Mouse (Mus musculus) hindbrain, embryonic 15.5 days (tissue): Measurements from ENCODE around the gene Hba-a2. TPM values are rescaled to one million over a fixed set of nuclear protein-coding genes. Genes with fewer than 3 reads are reported as not detected.

Experiments used
- ATAC-seq: fragments of 200-750 bp; cut with Nextera tagmentation; 2 replicates; pipeline ENCODE4 v1.8.0; 2017; ENCODE audit warnings: low read depth, moderate number of reproducible peaks, moderate TSS enrichment; ENCODE audit not compliant: low FRiP score
- H3K27ac ChIP-seq: fragments of 300-500 bp; sonication (generic); replicated peaks from 2 replicates; pipeline ENCODE4 v1.5.1; 2015; ENCODE audit warnings: mild to moderate bottlenecking, inconsistent platforms
- H3K27me3 ChIP-seq: fragments of 300-500 bp; sonication (generic); 2 replicates; pipeline ENCODE4 v1.6.1; 2015; ENCODE audit warnings: control low read depth, inconsistent platforms
- H3K36me3 ChIP-seq: fragments of 300-500 bp; sonication (generic); 2 replicates; pipeline ENCODE4 v1.6.1; 2015; ENCODE audit warnings: control low read depth, inconsistent platforms
- H3K4me1 ChIP-seq: fragments of 300-500 bp; sonication (generic); replicated peaks from 2 replicates; pipeline ENCODE4 v1.6.1; 2015; ENCODE audit warnings: control low read depth, inconsistent platforms
- H3K4me2 ChIP-seq: fragments of 300-500 bp; sonication (generic); 2 replicates; pipeline ENCODE4 v1.6.1; 2015; ENCODE audit warnings: moderate library complexity, mild to moderate bottlenecking, inconsistent platforms
- H3K4me3 ChIP-seq: fragments of 300-500 bp; sonication (generic); 2 replicates; pipeline ENCODE4 v1.5.1; 2015; ENCODE audit warnings: mild to moderate bottlenecking, inconsistent platforms
- H3K9ac ChIP-seq: fragments of 300-500 bp; sonication (generic); 2 replicates; pipeline ENCODE4 v1.6.1; 2015; ENCODE audit warnings: inconsistent platforms
- H3K9me3 ChIP-seq: fragments of 300-500 bp; sonication (generic); 2 replicates; pipeline ENCODE4 v1.6.1; 2016; ENCODE audit warnings: control low read depth, inconsistent platforms
- WGBS: fragments of 180-500 bp; shearing (Covaris S2); methylation state at CpG from one replicate; pipeline ENCODE4 v1.1.7; 2015; 5-methylcytosine and 5-hydroxymethylcytosine counted together
- polyA plus RNA-seq: library from polyadenylated mRNA; unstranded; fragments of >200 nt; fragmentation: Nextera tagmentation; extraction: Ambion mirVana; gene quantifications from 2 replicates; pipeline ENCODE4 v1.2.1, GENCODE M21; 2015

The Hba-a2 gene
- polyA plus RNA-seq, 1 experiment from 2014 or later: 6,860 TPM

GRCm38 (mm10) chr11:32301506-32301905 lies 5.2 kb downstream of the Hba-a2 start:
- no peaks in the 10 kb centered on the region for H3K9me3 ChIP-seq
- H3K4me3 ChIP-seq: no peak overlapping the region
- H3K36me3 ChIP-seq: no peaks in the 10 kb centered on the region
- no peaks in the 10 kb centered on the region for H3K4me1 ChIP-seq
- H3K4me2 ChIP-seq: no peak overlapping the region
- no peak overlapping the region for H3K27ac ChIP-seq
- no peak for ATAC-seq
- H3K27me3 ChIP-seq: no peaks in the 10 kb centered on the region
- no peak overlapping the region for H3K9ac ChIP-seq
- 85% methylated on average over 1 of the region's 1 CpGs for WGBS

- peak overlapping the region; percentile 39; the same call in 1 of the 2 replicates for H3K27ac ChIP-seq
These were observed 6.6 kb downstream of the Hba-a2 start for GRCm38 (mm10) chr11:32302824-32303419.

GRCm38 (mm10) chr11:32303455-32303854 lies 7.2 kb downstream of the Hba-a2 start:
- no peak for ATAC-seq
- no peaks in the 10 kb centered on the region for H3K9me3 ChIP-seq
- H3K4me1 ChIP-seq: no peaks in the 10 kb centered on the region
- no peak overlapping the region for H3K4me2 ChIP-seq
- H3K4me3 ChIP-seq: no peak overlapping the region
- H3K36me3 ChIP-seq: no peaks in the 10 kb centered on the region
- H3K27me3 ChIP-seq: no peaks in the 10 kb centered on the region
- H3K27ac ChIP-seq: 0 out of 2 replicates have a peak overlapping the region, but pooled peaks have one; percentile 39
- WGBS: 91% methylated on average over 1 of the region's 1 CpGs
- no peak overlapping the region for H3K9ac ChIP-seq

More at GRCm38 (mm10) chr11:32302824-32303419, 6.6 kb downstream of the Hba-a2 start:
- Histone ChIP-seq H3K4me3 (no peak overlapping the region), H3K9ac (no peak overlapping the region), H3K27me3 (no peaks in the 10 kb centered on the region), H3K4me1 (no peaks in the 10 kb centered on the region), H3K4me2 (no peak overlapping the region), H3K36me3 (no peaks in the 10 kb centered on the region), H3K9me3 (no peaks in the 10 kb centered on the region)
- WGBS: 41% methylated on average over 2 of the region's 2 CpGs
- ATAC-seq: peak; percentile 64; the same call in 1 of the 2 replicates

GRCm38 (mm10) chr11:32307006-32307405 lies 10.7 kb downstream of the Hba-a2 start:
- Histone ChIP-seq H3K4me1 (no peaks in the 10 kb centered on the region), H3K27me3 (no peaks in the 10 kb centered on the region), H3K9ac (no peak overlapping the region), H3K4me2 (no peak overlapping the region), H3K36me3 (no peaks in the 10 kb centered on the region), H3K9me3 (no peaks in the 10 kb centered on the region), H3K4me3 (no peak overlapping the region), H3K27ac (no peak overlapping the region)
- no peak for ATAC-seq
- WGBS: 79% methylated on average over 1 of the region's 1 CpGs

GRCm38 (mm10) chr11:32309446-32309845 lies 13.2 kb downstream of the Hba-a2 start:
- no peak overlapping the region for H3K27ac ChIP-seq
- H3K4me3 ChIP-seq: no peak overlapping the region
- no peak overlapping the region for H3K9ac ChIP-seq
- H3K27me3 ChIP-seq: no peaks in the 10 kb centered on the region
- no peaks in the 10 kb centered on the region for H3K9me3 ChIP-seq
- no peaks in the 10 kb centered on the region for H3K36me3 ChIP-seq
- H3K4me1 ChIP-seq: no peaks in the 10 kb centered on the region
- no peak for ATAC-seq
- 36% methylated on average over 4 of the region's 4 CpGs for WGBS
- no peak overlapping the region for H3K4me2 ChIP-seq

- no peak for ATAC-seq
- WGBS: 79% methylated on average over 3 of the region's 3 CpGs
These were observed 13.6 kb downstream of the Hba-a2 start for GRCm38 (mm10) chr11:32309928-32310327.

GRCm38 (mm10) chr11:32316009-32316408 lies 19.7 kb downstream of the Hba-a2 start:
- 90% methylated on average over 3 of the region's 3 CpGs for WGBS

More at GRCm38 (mm10) chr11:32309928-32310327, 13.6 kb downstream of the Hba-a2 start:
- H3K27ac ChIP-seq: no peak overlapping the region
- H3K4me2 ChIP-seq: no peak overlapping the region
- H3K27me3 ChIP-seq: no peaks in the 10 kb centered on the region
- H3K36me3 ChIP-seq: no peaks in the 10 kb centered on the region
- H3K4me1 ChIP-seq: no peaks in the 10 kb centered on the region
- no peak overlapping the region for H3K4me3 ChIP-seq
- H3K9me3 ChIP-seq: no peaks in the 10 kb centered on the region
- H3K9ac ChIP-seq: no peak overlapping the region

GRCm38 (mm10) chr11:32320507-32321195 lies 24.4 kb downstream of the Hba-a2 start:
- Histone ChIP-seq H3K27ac (no peak overlapping the region), H3K9me3 (no peaks in the 10 kb centered on the region), H3K9ac (no peak overlapping the region), H3K36me3 (no peaks in the 10 kb centered on the region), H3K27me3 (no peaks in the 10 kb centered on the region), H3K4me2 (no peak overlapping the region), H3K4me3 (no peak overlapping the region), H3K4me1 (0 out of 2 replicates have a peak, but pooled peaks cover 5% of the 10 kb centered on the region)
- WGBS: 70% methylated on average over 11 of the region's 11 CpGs
- no peak for ATAC-seq

More at GRCm38 (mm10) chr11:32316009-32316408, 19.7 kb downstream of the Hba-a2 start:
- no peak overlapping the region for H3K4me2 ChIP-seq
- H3K9ac ChIP-seq: no peak overlapping the region
- no peak overlapping the region for H3K4me3 ChIP-seq
- no peaks in the 10 kb centered on the region for H3K4me1 ChIP-seq
- ATAC-seq: no peak
- no peaks in the 10 kb centered on the region for H3K9me3 ChIP-seq
- H3K27me3 ChIP-seq: no peaks in the 10 kb centered on the region
- no peaks in the 10 kb centered on the region for H3K36me3 ChIP-seq
- no peak overlapping the region for H3K27ac ChIP-seq

- 0 out of 2 replicates have a peak, but pooled peaks cover 5% of the 10 kb centered on the region for H3K4me1 ChIP-seq
- H3K4me3 ChIP-seq: no peak overlapping the region
- no peaks in the 10 kb centered on the region for H3K9me3 ChIP-seq
- H3K27ac ChIP-seq: no peak overlapping the region
- 35% methylated on average over 8 of the region's 8 CpGs for WGBS
- no peaks in the 10 kb centered on the region for H3K27me3 ChIP-seq
- no peak overlapping the region for H3K9ac ChIP-seq
- no peak for ATAC-seq
- no peaks in the 10 kb centered on the region for H3K36me3 ChIP-seq
- H3K4me2 ChIP-seq: no peak overlapping the region
These were observed 24.9 kb downstream of the Hba-a2 start for GRCm38 (mm10) chr11:32321196-32321565.

GRCm38 (mm10) chr11:32324609-32325008 lies 28.3 kb downstream of the Hba-a2 start:
- WGBS: 8% methylated on average over 15 of the region's 15 CpGs
- Histone ChIP-seq H3K9me3 (no peaks in the 10 kb centered on the region), H3K4me2 (peak overlapping the region; percentile 40; the same call in 1 of the 2 replicates), H3K27me3 (no peaks in the 10 kb centered on the region), H3K36me3 (no peaks in the 10 kb centered on the region), H3K4me1 (0 out of 2 replicates have a peak, but pooled peaks cover 5% of the 10 kb centered on the region), H3K9ac (no peak overlapping the region), H3K27ac (no peak overlapping the region), H3K4me3 (no peak overlapping the region)
- ATAC-seq: peak; percentile 79; the same call in 1 of the 2 replicates

- ATAC-seq: no peak; the same call in 1 of the 2 replicates
- no peak overlapping the region for H3K4me3 ChIP-seq
- WGBS: 33% methylated on average over 6 of the region's 6 CpGs
- H3K9me3 ChIP-seq: no peaks in the 10 kb centered on the region
- H3K27ac ChIP-seq: no peak overlapping the region
- no peaks in the 10 kb centered on the region for H3K36me3 ChIP-seq
- H3K27me3 ChIP-seq: no peaks in the 10 kb centered on the region
- peaks cover 11% of the 10 kb centered on the region for H3K4me1 ChIP-seq
- no peak overlapping the region for H3K9ac ChIP-seq
- H3K4me2 ChIP-seq: 0 out of 2 replicates have a peak overlapping the region, but pooled peaks have one; percentile 13
These were observed 34.8 kb downstream of the Hba-a2 start for GRCm38 (mm10) chr11:32331075-32331474.

- H3K27me3 ChIP-seq: no peaks in the 10 kb centered on the region
- ATAC-seq: no peak
- H3K9ac ChIP-seq: no peak overlapping the region
- no peak overlapping the region for H3K4me2 ChIP-seq
- no peak overlapping the region for H3K4me3 ChIP-seq
- 56% methylated on average over 5 of the region's 5 CpGs for WGBS
- peaks cover 11% of the 10 kb centered on the region for H3K4me1 ChIP-seq
- H3K36me3 ChIP-seq: no peaks in the 10 kb centered on the region
- H3K27ac ChIP-seq: no peak overlapping the region
- no peaks in the 10 kb centered on the region for H3K9me3 ChIP-seq
These were observed 35.6 kb downstream of the Hba-a2 start for GRCm38 (mm10) chr11:32331861-32332260.
